Mouse (Mus musculus) layer of hippocampus, postnatal 10 days (tissue): ENCODE measurements at regions not wholly inside any gene's neighbourhood (a gene's known extent, or its start where the extent isn't known, plus 50 kb on each side); places are given as distances from the start of the nearest gene placed in this dataset.

ENCODE experiments used
- DNase-seq, 2 experiments: peaks; one replicate each; pipeline ENCODE4 v3.0.0; 2021; ENCODE audit warnings: low spot score in 2 of 2

DNA sequence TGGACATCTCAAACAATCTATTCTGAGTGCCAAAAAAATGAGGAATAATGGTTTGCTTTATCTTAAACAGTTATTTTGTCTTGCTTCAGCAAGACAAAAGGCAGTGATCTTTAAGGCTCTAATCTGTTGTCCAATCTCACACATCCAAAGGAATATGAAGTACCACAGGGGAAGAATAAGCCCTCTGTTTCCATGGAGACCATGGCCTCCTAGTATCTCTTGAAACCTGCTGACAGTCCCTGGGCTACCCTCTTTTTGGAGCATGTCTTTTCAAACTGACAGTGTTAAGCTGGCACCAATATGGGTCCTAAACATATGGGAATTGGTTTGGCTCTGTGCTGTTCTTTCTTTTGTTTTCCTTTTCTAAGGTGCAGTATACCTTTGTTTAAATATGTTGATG lies 311.8 kb downstream of the Klf6 start:
- no peak for DNase-seq

DNA sequence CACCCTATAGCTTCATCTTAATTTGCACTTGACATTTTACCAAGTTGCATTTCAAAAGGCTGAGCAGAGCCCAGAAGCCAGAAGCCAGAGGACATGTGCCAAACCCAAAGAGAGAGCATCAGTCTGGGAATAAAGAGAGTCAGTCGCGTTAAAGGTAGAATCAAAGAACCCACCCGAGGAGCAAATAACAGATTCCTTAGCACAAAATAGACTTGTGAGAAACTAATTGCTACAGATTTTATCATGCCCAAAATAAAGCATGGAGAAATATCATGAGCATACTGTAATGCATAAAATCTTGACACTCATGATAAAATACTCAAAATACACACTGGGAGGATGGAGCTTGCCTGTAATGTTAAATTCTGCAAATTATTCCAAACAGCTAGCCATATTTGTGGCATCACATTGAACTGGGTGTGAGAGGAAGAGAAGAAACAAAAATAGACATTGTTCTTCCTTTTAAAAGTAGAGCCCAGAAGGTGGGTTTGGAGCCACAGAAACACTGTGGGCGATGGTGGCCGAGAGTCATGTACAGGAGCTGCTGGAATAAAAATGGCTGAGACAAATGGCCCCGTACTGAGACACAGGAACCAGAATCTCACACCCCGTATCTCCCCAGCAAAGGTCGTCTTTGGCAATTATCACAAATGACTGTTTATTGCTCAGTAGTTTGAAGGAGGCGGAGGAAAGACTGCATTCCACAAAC lies 317.2 kb downstream of the Klf6 start:
- DNase-seq, result no peak

DNA sequence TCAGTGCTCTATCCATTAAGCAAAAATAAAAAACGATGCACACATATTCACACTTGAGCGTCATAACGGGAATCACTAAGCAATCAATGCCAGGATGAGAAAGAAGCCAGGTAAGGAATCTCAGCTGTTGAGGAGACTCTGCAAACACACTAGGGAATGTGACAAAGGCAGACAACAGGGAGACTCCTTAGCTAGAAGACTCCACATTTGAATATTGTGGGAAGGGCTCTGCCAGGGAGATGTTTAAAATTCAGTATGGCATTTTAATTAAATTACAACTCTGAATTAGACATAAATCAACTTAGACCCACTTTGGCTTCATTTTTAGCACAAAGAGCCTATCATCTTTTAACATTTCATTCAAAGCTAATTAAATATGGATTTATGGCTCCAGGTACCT lies 327.9 kb downstream of the Klf6 start:
- no peak for DNase-seq

DNA sequence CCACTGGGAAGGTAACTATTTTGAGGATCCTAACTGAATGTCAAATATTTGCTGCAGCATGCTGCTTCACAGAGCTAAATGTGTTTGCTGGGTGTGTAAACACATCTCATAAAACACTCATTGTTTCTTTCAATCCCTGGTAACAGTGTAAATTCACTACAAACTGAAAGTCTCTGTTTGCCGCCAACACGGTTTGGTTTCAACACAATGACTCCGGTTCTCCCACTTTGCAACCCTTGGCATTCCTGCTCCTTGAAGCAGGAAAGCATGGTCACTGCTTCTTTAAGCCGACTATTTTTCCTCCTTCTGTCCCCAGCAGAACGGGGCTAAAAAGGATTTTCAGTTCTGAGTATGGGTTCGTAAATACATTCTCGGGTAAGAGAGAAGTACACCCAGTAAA lies 328.3 kb downstream of the Klf6 start:
- no peak for DNase-seq

DNA sequence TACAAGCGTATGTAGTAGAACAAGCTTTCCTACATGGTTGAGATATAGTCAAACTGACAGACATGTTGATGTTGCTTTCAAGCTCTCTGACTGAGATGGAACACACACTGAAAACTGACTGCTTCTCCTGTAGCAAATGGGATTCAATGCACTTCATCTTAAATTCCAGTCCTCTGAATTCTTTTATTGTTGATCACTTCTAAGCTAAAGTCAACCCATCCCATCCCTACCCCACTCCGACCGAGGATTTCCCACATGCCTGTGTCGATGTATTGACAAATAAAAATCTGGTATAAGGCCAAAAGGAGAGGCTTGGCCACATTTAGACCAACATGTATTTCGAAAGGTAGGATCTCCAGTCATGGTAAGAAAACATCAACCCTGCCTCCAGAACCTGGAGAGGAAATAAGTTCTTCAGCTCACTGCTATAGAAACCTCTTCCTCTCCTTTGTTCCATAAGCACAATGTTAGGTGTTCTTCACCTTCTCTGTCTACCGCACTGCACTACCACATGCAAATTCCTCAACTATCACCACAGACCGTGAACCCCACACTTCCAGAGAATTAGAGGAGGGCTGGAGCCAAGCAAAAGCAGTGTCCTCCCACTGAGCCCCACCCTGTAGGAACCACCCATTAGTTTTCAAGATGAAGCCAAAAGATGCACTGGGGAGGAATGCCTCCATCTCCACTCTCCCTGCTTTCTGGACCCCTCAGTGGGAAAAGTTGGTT lies 330.1 kb downstream of the Klf6 start:
- DNase-seq, result no peak

DNA sequence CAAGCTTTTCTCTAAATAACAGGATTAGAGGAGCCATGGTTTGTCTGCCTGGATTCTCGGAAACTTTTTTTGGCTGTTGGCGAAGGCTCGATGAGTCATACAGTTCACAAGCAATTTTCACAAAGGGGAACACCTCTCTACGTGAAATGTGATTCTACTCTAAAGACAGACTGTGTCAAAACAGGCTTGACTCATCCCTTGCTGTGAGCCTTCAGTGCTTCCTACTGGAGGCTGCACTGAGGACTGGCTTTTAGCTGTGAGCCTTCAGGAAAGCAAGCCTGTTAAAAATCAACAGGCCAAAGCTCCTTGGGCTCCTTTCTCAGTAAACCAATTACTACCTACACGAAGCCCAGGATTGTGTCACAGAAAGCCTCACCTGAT lies 330.6 kb downstream of the Klf6 start:
- no peak for DNase-seq

DNA sequence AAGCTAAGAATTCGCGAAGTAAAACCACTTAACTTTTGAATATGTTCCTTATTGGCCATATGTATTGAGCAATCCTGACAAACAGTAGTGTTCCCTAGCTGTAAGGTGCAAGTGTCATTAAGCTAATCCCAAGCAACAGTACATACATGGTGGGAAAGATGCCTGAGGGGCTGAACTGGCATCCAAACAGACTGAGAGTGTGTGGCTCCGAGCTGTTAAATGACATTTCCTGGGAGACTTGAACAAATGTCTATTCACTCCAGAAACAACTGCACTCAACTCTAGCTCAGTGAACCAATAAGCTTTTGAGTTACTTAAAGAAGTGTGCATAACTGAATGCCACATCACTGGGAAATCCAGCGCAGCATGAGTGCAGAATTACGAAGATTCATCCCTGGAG lies 335.4 kb downstream of the Klf6 start:
- no peak for DNase-seq

DNA sequence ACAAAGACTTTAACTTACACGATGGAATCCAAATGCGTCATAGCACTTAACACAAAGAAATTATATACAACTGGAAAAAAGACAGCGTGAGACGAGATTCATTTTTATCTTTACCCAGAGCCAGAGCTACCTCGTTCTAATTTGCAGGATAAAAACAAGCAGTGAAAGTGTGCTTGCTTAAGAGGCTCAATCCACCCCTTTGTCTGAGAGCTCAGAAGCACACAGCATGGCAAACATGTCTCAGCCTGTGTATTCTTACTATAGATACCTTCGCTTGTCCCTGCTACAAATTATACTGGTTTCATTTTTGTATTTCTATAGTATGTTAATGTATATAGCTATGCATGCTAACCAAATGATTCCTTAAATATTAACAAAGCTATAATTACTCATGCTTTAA lies 337.8 kb downstream of the Klf6 start:
- no peak for DNase-seq

DNA sequence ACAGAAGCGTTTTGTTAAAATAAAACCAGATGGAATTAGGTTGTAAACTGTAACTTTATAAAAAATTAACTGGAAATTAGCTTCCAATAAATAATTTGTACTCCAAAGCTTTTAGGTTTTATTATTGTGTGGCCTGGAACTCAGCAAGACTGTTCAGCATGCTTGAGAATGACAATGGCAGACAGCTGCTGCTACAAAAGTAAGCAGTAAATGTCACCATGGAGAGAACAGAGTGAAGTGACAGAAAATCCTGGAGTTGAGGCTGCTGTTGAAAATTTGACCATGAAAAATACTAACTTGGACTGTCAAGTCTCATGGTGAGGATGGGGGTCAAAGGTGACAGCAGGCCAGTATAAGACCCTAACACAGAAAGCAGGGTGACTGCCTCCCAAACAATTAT lies 340.2 kb downstream of the Klf6 start:
- DNase-seq, result no peak

DNA sequence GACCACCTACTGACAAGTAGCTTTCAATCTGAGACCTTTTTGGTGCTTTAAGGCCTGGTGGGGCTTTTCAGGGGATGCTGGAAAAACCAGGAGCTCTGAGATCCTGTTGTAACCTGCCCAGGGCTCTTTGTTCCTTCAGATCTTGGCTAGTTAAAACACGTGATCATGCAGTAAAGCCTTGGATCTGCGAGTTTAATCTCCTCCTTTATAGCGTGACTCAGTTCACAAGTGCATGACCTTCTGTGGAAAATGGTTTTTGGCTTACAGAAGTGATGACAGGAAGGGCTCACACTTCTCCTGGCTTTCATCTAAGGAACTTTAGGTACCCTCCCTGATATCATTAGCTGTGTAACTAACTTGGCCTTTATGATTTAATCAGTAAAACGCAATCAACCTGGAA lies 343.1 kb upstream of the Pitrm1 start:
- no peak for DNase-seq

DNA sequence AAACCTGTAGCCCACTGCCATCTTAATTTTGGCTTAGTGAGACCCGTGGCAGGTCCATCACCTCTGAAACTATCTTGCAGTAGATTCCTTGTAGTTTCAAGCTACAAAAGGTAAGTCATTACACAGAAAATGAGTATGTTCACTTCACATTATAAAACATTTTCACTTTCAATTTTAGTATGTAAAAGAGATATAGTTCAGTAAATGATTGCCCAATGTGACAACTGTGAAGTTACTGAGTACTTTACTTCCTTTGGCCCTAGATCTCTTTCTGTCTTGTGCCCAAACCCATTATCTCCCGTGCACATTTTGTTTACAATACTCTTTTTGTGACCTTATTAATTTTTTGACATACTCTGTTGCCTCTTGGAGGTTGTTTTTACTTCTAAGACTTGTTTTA lies 335.4 kb upstream of the Pitrm1 start:
- DNase-seq, result no peak

DNA sequence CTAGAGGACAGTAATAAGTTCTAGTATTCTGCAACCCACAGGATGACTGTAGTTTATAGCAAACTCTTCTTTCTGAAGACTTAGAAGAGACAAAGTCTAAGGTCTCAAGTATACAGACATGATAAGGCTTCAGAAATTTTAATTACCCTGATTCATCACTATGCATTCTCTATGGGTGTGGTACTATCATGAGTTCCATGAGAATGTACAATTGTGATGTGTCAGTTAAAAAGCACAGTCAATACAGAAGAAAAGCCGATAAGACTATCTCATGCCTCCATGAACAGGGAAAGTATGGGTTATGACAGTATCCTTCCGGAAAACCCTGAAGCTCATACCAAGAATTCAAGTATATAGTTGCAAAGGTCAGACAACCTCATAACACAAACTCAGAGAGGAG lies 333.8 kb upstream of the Pitrm1 start:
- DNase-seq, result no peak

DNA sequence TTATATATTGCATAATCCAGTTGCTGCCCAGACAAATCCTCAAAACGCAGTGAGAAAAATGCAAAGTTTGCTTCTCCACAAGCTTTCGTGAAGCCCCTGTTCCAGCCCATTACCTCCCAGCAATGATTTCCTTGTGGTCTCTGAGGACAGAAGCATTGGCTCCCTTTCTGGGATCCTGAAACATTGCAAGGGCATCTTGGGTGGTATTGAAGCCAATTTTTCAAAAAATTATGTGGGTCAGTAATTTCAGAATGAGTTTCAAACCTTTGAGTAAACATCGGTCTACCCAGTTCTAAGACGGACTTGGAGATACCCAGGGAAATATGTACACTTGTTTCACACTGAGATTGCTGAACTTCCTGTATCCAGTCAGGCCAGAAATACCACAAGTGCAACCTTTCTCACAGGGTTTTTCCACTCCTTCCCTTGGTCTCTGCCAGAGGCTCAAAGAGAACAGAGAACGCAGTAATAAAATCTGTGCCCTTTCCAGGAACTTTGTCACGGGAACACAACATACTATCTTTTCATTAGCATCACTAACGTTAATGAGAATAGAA lies 321.8 kb upstream of the Pitrm1 start:
- DNase-seq, result no peak

DNA sequence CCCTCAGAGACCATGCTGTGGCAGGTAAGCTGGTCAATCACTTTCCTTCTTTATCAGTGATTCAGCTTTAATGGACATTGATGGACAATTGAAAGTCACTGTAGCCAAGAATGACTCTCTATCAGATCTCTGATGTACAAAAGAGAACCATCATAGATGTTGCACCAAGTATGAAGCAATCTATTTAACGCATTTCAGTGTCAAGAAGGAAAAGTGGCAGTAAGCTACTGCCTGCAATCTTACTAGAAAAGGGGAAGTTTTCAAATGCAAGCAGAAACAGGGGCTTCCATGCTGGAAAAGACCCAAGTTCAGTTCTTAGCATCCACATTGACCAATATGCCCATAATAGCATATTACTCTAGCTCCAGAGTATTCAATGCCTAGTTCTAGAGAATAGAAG lies 319.7 kb upstream of the Pitrm1 start:
- no peak for DNase-seq

DNA sequence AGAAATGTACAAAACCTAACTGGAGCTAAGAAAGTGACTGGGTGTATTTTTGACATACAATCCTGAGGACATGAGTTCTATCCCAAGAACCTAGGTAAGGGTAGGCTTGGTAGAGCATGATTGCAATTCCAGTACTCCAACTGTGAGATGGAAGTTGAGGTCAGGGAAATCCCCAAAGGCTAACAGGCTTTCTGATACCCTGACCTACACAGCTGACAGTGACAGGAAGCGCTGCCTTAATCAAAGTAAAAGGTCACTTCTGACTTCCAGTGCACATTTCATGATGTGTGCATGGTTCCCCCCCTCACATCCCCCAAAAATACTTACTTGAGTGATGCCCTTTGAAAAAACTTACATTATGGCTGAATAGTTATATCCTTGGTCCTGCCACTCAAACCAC lies 312.6 kb upstream of the Pitrm1 start:
- DNase-seq, result no peak

DNA sequence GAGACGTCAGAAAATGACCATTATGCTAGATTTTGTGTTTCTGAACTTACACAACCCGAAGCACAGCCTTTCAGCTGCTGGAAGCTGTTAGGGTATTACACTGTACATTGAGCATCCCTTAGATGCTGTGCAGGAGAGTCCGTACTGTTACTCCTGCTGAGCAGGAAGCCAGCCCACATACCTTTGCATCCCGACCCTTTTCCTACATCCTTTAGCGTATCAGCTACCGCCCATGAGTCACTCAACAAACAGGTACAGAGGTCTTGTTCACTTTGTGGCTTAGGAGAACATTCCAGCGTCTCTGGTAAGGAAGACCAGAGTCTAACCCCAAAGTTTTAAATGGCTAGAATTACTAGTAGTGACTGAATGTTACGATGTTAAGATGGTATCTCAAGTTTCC lies 311.4 kb upstream of the Pitrm1 start:
- no peak for DNase-seq

DNA sequence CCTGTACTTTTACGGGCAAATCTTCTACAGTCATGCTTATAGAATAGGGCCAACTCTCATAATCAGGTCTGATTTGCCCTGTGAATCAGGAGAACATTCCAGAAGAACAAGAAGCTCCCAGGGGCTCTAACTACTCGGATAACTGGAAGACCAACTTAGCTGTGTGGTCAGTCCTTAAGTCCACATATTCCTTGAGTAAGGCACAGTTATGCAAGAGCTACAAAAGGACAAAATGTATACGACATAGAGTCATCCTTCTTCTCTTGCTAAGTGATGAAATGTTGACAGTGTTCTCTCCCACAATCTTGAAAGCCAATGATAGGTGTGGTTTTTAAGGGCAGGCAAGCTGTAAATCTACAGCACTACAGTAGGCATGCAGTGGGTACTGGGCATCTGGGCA lies 310.7 kb upstream of the Pitrm1 start:
- no peak for DNase-seq

DNA sequence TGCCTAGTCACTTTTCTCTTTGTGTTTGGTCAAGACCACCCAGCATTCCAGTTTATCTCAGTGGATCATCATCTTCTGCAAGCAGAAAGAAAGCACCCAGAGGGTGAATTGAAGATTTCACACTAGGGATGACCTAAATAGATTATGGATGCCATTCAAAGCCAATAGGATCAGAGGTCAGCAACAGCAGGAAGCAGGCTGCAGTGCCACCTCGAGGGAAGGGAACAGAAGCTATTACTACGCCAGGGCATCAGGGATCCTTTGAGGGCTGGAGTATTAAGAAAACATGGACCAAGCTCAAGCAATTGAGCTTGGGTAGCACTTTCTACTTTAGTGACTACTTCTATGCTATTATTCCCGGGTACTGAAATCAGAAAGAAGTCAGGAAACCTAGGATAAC lies 307.1 kb upstream of the Pitrm1 start:
- DNase-seq, result no peak

DNA sequence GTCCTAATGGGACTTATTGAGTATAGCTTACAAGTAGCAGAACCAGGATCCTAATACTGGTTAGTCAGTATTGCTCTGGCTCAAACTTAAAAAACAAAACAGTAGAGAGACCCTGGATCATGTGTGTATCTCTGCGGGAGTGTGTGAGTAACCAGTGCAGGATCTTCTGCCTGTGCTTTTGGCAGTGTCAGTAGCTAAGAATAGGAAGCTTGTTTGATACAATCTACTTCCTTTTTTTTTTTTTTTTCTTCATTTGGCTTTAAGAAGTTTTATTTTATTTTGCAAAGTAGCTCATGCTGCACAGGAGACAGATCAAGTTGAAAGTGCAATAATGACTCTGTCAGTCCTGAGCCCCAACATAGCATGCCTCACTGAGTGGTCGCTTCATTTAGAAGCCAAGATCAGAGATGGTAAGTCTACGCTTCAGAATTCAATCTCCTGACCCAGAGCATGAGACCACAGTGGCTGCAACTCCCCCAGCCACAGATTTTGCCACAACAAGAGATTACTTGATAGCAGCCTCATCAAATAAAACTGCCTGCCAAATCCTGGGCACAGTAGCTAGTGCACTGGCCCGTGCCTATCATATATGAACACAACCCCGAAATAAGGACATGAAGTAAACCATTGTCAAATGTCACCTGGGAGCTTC lies 306.4 kb upstream of the Pitrm1 start:
- DNase-seq, result no peak

DNA sequence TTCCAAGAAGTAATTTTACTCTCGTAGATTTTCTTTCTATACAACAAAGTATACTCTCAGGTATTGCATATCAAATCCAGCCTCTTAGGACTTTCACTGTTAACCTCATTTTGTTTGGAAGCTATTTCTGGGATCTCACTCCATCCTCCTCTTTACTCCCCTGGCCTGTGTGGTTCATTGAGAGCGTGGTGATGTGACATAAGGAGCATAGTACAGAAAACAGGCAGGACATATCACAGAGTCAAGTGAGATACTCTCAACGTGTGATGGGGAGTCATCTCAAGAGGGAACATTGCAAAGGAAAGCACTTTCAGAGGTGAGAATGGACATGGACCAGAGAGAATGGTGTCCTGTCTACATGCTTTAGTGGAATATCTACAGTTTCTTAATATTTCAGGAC lies 297.8 kb upstream of the Pitrm1 start:
- no peak for DNase-seq

DNA sequence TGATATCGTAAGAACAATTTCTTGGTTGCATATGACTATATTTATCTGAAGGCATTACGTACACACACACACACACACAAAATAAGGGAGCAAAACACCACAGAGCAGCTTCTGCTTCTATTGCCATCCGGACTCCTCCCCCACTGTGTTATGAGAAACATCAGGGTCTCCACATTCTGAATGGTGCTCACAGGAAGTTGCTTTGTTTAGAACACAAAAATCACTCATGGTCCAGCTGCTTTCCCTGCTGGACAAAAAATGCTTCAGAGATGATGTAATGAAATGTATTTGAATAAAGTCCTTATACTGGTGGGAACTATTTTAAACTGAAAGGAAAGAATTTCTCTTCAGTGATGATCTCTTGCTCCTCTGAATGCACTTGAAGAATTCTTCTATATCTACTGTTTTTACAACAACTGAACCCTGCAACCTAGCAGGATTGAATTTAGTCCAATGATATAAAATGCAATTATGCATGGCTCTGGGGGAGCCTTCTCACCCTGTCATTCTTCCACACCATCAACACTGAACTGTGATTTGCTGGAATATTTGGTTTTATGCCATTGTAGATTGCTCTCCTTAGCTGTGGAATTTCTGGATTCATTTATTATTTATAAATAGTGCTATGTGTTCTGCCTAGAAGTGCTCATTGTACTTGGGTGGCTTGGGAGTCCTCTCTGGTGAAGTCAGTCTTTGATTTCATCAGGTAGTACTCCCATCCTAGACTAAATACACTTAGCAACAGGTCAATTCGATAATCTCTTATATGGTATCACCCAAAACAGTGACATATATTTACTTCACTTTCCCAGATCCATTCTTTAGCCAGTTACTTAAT lies 296.7 kb upstream of the Pitrm1 start:
- peak in 1 of 2 experiments; percentile 15 for DNase-seq

DNA sequence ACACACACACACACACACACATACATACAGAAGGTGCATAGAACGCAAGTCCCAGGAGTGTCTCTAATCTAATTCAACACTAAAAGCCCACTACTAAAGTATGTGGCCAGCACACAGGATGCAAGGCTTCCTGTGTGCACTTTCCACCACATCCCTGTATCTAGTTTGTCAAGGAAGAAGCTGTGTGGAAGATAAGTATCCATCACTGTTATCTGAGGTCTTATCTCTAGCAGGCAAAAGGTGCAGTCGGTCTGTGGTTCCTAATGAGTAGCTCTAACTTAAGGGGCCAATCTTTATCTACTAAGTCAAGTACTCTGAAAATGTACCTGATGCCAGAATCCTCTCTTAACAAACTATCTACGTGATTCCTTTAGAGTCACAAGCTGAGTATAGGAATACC lies 295.8 kb upstream of the Pitrm1 start:
- no peak for DNase-seq
